Mouse (Mus musculus) megakaryocyte progenitor cell, adult 5-6 weeks (primary cell): Measurements from ENCODE around the gene Ube2k. TPM values are rescaled to one million over a fixed set of nuclear protein-coding genes. Genes with fewer than 3 reads are reported as not detected.

Experiments
- ATAC-seq: replicated peaks from 2 replicates; pipeline ENCODE4 v1.8.0; 2016; ENCODE audit warnings: mild to moderate bottlenecking, moderate TSS enrichment, inconsistent platforms; ENCODE audit not compliant: poor library complexity
- total RNA-seq, 2 experiments: library from RNA; stranded (forward) in 1 of 2; stranded (reverse) in 1 of 2; fragments of 157-497, 149-512 nt in 1 of 2; fragments of 200-1000 nt in 1 of 2; gene quantifications; 2 replicates each; pipeline versions ENCODE4 v1.2.3 to v1.2.4; 2015 to 2017

Gene Ube2k
- total RNA-seq, 2 experiments from 2014 or later = 32.9 to 150 TPM

GRCm38 (mm10) chr5:65624340-65624739, 87.3 kb downstream of the Ube2k start:
- ATAC-seq = no peak

- ATAC-seq = no peak
Observed at GRCm38 (mm10) chr5:65638896-65639295, 101.9 kb downstream of the Ube2k start.

Other genes starting within 250 kb of the Ube2k start
- gene Rfc1, start 201.6 kb upstream of the Ube2k start, total RNA-seq (2015) = 64.9 and 65.7 TPM in 2 replicates
- 88.2 and 140 TPM in 2 replicates for gene Rfc1, start 201.6 kb upstream of the Ube2k start, total RNA-seq (2017)
- gene Klb, start 188.9 kb upstream of the Ube2k start, total RNA-seq (2015) = not detected in 2 replicates
- gene Klb, start 188.9 kb upstream of the Ube2k start, total RNA-seq (2017) = not detected in 2 replicates
- 3,199 and 3,213 TPM in 2 replicates for gene Rpl9, start 145.8 kb upstream of the Ube2k start, total RNA-seq (2015)
- 2,045 and 2,310 TPM in 2 replicates for gene Rpl9, start 145.8 kb upstream of the Ube2k start, total RNA-seq (2017)
- gene Lias, start 145.7 kb upstream of the Ube2k start, total RNA-seq (2015) = 33.3 and 41.2 TPM in 2 replicates
- 45.2 and 46.5 TPM in 2 replicates for gene Lias, start 145.7 kb upstream of the Ube2k start, total RNA-seq (2017)
- gene Ugdh, start 101.3 kb upstream of the Ube2k start, total RNA-seq (2015) = 48.0 and 52.4 TPM in 2 replicates
- 78.9 and 80.5 TPM in 2 replicates for gene Ugdh, start 101.3 kb upstream of the Ube2k start, total RNA-seq (2017)
- not detected in 2 replicates for gene Gm43552, start 44.4 kb upstream of the Ube2k start, total RNA-seq (2015)
- not detected in 2 replicates for gene Gm43552, start 44.4 kb upstream of the Ube2k start, total RNA-seq (2017)
- 142 and 144 TPM in 2 replicates for gene Smim14, start within 50 bp of the Ube2k start, total RNA-seq (2015)
- gene Smim14, start within 50 bp of the Ube2k start, total RNA-seq (2017) = 83.0 and 86.5 TPM in 2 replicates
- 215 and 245 TPM in 2 replicates for gene Pds5a, start 161.0 kb downstream of the Ube2k start, total RNA-seq (2015)
- 189 and 232 TPM in 2 replicates for gene Pds5a, start 161.0 kb downstream of the Ube2k start, total RNA-seq (2017)
- gene N4bp2, start 226.3 kb downstream of the Ube2k start, total RNA-seq (2015) = 39.1 and 39.8 TPM in 2 replicates
- 22.2 and 30.3 TPM in 2 replicates for gene N4bp2, start 226.3 kb downstream of the Ube2k start, total RNA-seq (2017)